Mouse (Mus musculus) limb, embryonic 13.5 days (tissue): ENCODE measurements at regions not wholly inside any gene's neighbourhood (a gene's known extent, or its start where the extent isn't known, plus 50 kb on each side); places are given as distances from the start of the nearest gene placed in this dataset.

Source experiments
- ATAC-seq: fragments of 200-750 bp; cut with Nextera tagmentation; 2 replicates; pipeline ENCODE4 v1.8.0; 2017; ENCODE audit warnings: low read depth, moderate number of reproducible peaks, moderate TSS enrichment; ENCODE audit not compliant: low FRiP score
- H3K27ac ChIP-seq: fragments of 300-500 bp; sonication (generic); 2 replicates; pipeline ENCODE4 v1.5.1; 2015; ENCODE audit warnings: inconsistent platforms, mild to moderate bottlenecking, moderate library complexity
- H3K27me3 ChIP-seq: fragments of 300-500 bp; sonication (generic); 2 replicates; pipeline ENCODE4 v1.6.1; 2015; ENCODE audit warnings: mild to moderate bottlenecking, inconsistent platforms
- H3K36me3 ChIP-seq: fragments of 300-500 bp; sonication (generic); 2 replicates; pipeline ENCODE4 v1.6.1; 2015; ENCODE audit warnings: inconsistent platforms, mild to moderate bottlenecking, moderate library complexity
- H3K4me1 ChIP-seq: fragments of 300-500 bp; sonication (generic); 2 replicates; pipeline ENCODE4 v1.6.1; 2015; ENCODE audit warnings: inconsistent platforms
- H3K4me2 ChIP-seq: fragments of 300-500 bp; sonication (generic); replicated peaks from 2 replicates; pipeline ENCODE4 v1.6.1; 2015; ENCODE audit warnings: inconsistent platforms, mild to moderate bottlenecking, moderate library complexity
- H3K4me3 ChIP-seq: fragments of 300-500 bp; sonication (generic); 2 replicates; pipeline ENCODE4 v1.5.1; 2015; ENCODE audit warnings: moderate library complexity, mild to moderate bottlenecking, inconsistent platforms
- H3K9ac ChIP-seq: fragments of 300-500 bp; sonication (generic); 2 replicates; pipeline ENCODE4 v1.6.1; 2015; ENCODE audit warnings: mild to moderate bottlenecking, inconsistent platforms
- H3K9me3 ChIP-seq: fragments of 300-500 bp; sonication (generic); 2 replicates; pipeline ENCODE4 v1.6.1; 2016; ENCODE audit warnings: inconsistent platforms
- WGBS: fragments of 180-500 bp; shearing (Covaris S2); methylation state at CpG from one replicate; pipeline ENCODE4 v1.1.7; 2015; 5-methylcytosine and 5-hydroxymethylcytosine counted together

DNA sequence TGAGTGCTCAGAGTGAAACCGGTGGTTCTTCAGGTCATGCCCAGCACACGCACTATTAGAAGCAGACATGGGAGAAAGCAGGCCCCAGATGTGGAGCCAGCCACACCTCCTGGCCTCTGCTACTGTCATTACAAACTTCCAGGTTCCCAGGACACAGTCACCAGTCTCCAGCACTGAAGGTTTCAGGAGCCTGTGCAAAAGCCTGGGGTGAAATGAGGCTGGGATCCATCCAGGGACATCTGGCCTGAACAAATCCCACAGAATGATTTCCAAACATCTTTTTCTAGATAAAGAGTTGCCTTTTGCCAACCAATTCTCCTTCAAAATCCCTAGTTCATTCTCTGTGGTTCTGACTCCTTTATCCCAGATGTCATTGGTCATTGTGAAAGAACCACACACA lies 191.1 kb downstream of the Cxcl12 start:
- Histone ChIP-seq H3K9ac (no peak overlapping the region), H3K27me3 (no peaks in the 10 kb centered on the region), H3K4me3 (no peak overlapping the region), H3K27ac (no peak overlapping the region), H3K4me2 (no peak overlapping the region), H3K36me3 (no peaks in the 10 kb centered on the region), H3K4me1 (no peaks in the 10 kb centered on the region), H3K9me3 (no peaks in the 10 kb centered on the region)
- ATAC-seq = no peak
- 66% methylated on average over 2 of the region's 2 CpGs for WGBS

- no peak for ATAC-seq
- H3K4me3 ChIP-seq = no peak overlapping the region
- H3K27me3 ChIP-seq = peaks cover 4% of the 10 kb centered on the region; the same call in 1 of the 2 replicates
- H3K36me3 ChIP-seq = no peaks in the 10 kb centered on the region
- no peak overlapping the region for H3K9ac ChIP-seq
- no peak overlapping the region for H3K27ac ChIP-seq
- no peak overlapping the region for H3K4me2 ChIP-seq
- WGBS = 80% methylated on average over 6 of the region's 6 CpGs
- 0 out of 2 replicates have a peak, but pooled peaks cover 3% of the 10 kb centered on the region for H3K4me1 ChIP-seq
- no peaks in the 10 kb centered on the region for H3K9me3 ChIP-seq
Observed at GRCm38 (mm10) chr6:117366563-117366962, 198.2 kb downstream of the Cxcl12 start.

DNA sequence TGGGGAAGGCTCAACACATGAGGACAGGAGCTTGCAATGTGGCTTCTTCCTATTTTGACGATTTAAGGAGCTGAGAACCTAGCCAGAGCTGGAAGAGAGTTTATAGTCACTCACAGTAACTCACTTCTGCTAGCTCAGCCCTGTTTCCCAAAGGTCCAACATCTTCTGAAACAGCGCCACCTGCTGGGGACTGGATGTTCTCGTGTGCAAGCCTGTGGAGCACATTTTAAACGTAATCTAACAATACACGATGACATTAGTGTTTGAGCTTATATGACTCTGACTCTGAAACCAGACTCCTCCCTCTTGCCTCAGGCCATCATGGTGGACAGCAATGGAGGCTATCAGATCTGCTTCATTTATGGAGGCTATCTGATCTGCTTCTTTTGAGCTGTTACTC lies 207.7 kb downstream of the Cxcl12 start:
- no peak for ATAC-seq
- Histone ChIP-seq H3K36me3 (no peaks in the 10 kb centered on the region), H3K4me1 (0 out of 2 replicates have a peak, but pooled peaks cover 3% of the 10 kb centered on the region), H3K9me3 (peaks cover 7% of the 10 kb centered on the region; the same call in 1 of the 2 replicates), H3K27ac (no peak overlapping the region), H3K4me3 (no peak overlapping the region), H3K9ac (no peak overlapping the region), H3K4me2 (no peak overlapping the region), H3K27me3 (no peaks in the 10 kb centered on the region)
- WGBS = 96% methylated on average over 5 of the region's 5 CpGs

DNA sequence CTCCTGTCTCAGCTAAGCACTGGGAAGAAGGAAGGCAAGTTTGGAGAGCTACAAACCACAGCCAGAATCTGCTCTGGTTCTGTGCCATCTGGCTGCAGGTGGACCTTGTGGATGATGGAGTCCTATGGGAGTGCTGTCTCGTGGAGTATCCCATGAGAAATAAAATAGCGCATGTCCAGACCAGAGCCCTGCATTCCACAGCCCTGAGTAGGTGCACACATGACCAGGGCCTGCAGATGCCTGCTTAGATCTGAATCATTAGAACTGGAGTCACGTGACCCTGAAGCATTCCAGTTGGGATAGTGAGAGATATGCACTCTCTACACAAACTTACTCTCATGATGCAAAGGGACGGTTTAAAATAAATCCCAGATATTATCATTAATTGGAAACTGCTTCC lies 211.6 kb downstream of the Cxcl12 start:
- 72% methylated on average over 4 of the region's 4 CpGs for WGBS
- no peak overlapping the region for H3K4me2 ChIP-seq
- H3K9me3 ChIP-seq = peaks cover 7% of the 10 kb centered on the region; the same call in 1 of the 2 replicates
- no peak for ATAC-seq
- 0 out of 2 replicates have a peak, but pooled peaks cover 3% of the 10 kb centered on the region for H3K4me1 ChIP-seq
- H3K9ac ChIP-seq = no peak overlapping the region
- H3K27ac ChIP-seq = no peak overlapping the region
- no peaks in the 10 kb centered on the region for H3K36me3 ChIP-seq
- H3K4me3 ChIP-seq = no peak overlapping the region
- no peaks in the 10 kb centered on the region for H3K27me3 ChIP-seq

- no peaks in the 10 kb centered on the region for H3K36me3 ChIP-seq
- 68% methylated on average over 7 of the region's 7 CpGs for WGBS
- no peaks in the 10 kb centered on the region for H3K27me3 ChIP-seq
- H3K4me3 ChIP-seq = no peak overlapping the region
- no peaks in the 10 kb centered on the region for H3K4me1 ChIP-seq
- no peak overlapping the region for H3K4me2 ChIP-seq
- no peak overlapping the region for H3K27ac ChIP-seq
- no peak for ATAC-seq
- no peak overlapping the region for H3K9ac ChIP-seq
- H3K9me3 ChIP-seq = no peaks in the 10 kb centered on the region
Observed at GRCm38 (mm10) chr6:117390233-117390848, 222.0 kb downstream of the Cxcl12 start.

DNA sequence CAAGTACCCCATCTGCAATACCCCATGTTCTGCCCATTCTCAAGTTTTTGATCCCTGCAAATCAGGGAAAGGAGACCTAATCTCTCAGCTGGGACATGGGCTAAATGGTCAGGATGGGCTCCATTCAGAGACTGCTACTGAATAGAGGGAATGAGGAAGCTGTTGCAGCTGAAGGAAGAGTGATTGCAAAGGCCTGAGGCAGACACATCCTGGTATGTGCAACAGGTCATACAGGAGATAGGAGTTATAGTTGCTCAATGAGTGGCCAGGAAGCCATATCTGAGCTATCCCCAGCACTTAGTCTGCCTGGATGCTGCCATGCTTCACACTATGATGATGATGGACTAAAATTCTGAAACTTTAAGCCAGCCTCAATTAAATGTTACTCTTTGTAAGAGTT lies 225.1 kb downstream of the Cxcl12 start:
- no peak overlapping the region for H3K4me2 ChIP-seq
- no peaks in the 10 kb centered on the region for H3K4me1 ChIP-seq
- ATAC-seq = no peak
- H3K4me3 ChIP-seq = no peak overlapping the region
- no peaks in the 10 kb centered on the region for H3K36me3 ChIP-seq
- H3K27ac ChIP-seq = no peak overlapping the region
- no peaks in the 10 kb centered on the region for H3K9me3 ChIP-seq
- H3K9ac ChIP-seq = no peak overlapping the region
- H3K27me3 ChIP-seq = no peaks in the 10 kb centered on the region

DNA sequence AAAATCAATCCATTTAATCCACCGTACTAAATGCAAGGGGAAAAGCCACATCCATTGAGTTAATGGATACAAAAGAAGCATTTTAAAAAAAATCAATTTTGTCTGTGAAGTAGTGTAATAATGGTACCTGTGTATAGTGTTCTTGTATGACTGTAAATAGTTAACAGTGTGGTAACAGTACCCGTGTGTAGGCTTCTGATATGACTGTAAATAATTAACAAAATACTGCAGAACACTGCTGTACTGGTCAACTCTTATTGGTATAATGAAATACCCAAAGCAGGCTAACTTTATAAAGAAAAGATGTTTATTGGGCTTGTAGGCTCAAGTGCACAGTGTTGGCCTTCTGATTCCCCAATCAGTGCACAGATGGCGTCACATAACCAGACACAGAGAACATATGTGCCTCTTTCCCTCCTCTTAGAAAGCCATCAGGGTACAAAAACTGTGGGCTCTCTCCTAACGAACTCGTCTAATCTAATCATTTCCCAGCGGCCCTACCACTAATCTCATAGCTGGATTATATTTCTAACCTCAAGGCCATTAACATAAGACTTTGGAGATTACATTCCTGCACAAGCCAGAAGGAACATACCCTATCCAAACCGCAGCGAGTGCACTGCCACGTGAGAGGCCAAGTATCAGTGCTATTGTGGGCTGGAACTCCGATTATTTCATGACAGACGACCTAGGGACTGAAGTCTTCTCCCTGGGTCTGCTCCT lies 237.4 kb downstream of the Cxcl12 start:
- H3K4me2 ChIP-seq = no peak overlapping the region
- no peaks in the 10 kb centered on the region for H3K9me3 ChIP-seq
- H3K4me1 ChIP-seq = peaks cover 36% of the 10 kb centered on the region
- H3K9ac ChIP-seq = no peak overlapping the region
- no peak for ATAC-seq
- no peaks in the 10 kb centered on the region for H3K36me3 ChIP-seq
- no peak overlapping the region for H3K27ac ChIP-seq
- no peak overlapping the region for H3K4me3 ChIP-seq
- 39% methylated on average over 11 of the region's 11 CpGs for WGBS
- H3K27me3 ChIP-seq = peaks cover 49% of the 10 kb centered on the region

DNA sequence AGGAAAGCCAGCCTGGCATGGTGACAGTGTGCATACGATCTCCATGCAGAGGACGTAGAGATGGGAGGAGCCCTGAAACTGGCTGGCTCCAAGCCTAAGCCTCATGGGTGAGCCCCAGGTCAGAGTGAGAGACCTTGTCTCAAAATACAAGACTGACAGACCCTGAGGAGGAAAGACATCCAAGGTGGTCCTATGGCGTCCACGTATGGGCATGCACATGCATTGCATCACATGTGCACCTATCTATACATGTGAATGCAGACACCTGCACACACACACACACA lies 237.9 kb downstream of the Cxcl12 start:
- H3K4me2 ChIP-seq = peak overlapping the region; percentile 47
- H3K36me3 ChIP-seq = no peaks in the 10 kb centered on the region
- no peaks in the 10 kb centered on the region for H3K9me3 ChIP-seq
- no peak overlapping the region for H3K9ac ChIP-seq
- no peak overlapping the region for H3K4me3 ChIP-seq
- ATAC-seq = no peak
- peaks cover 36% of the 10 kb centered on the region for H3K4me1 ChIP-seq
- no peak overlapping the region for H3K27ac ChIP-seq
- WGBS = 71% methylated on average over 4 of the region's 4 CpGs
- peaks cover 53% of the 10 kb centered on the region for H3K27me3 ChIP-seq

DNA sequence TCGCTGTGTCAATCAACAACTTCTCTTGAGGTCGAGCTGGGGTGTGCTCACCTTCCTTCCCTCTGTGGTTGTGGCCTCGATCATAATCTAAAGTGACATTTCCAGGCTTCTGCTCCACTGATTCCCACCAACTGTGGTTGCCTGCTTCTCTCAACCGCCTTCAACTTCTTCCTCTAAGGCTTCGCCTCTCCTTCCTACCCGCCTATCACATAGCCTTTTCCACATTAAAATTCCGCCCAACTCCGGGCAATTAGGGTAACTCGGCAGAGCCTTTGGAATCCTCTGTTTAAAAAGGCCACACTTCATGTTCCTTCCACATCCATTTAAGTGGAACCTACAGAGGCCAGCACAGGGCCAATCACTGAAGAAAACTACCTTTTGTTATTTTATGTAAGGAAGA lies 238.4 kb downstream of the Cxcl12 start:
- peaks cover 52% of the 10 kb centered on the region for H3K27me3 ChIP-seq
- H3K9me3 ChIP-seq = no peaks in the 10 kb centered on the region
- 18% methylated on average over 9 of the region's 9 CpGs for WGBS
- H3K36me3 ChIP-seq = no peaks in the 10 kb centered on the region
- H3K4me2 ChIP-seq = peak overlapping the region; percentile 47
- H3K4me1 ChIP-seq = peaks cover 36% of the 10 kb centered on the region
- no peak overlapping the region for H3K27ac ChIP-seq
- no peak overlapping the region for H3K4me3 ChIP-seq
- peak; percentile 26; the same call in 1 of the 2 replicates for ATAC-seq
- H3K9ac ChIP-seq = no peak overlapping the region

DNA sequence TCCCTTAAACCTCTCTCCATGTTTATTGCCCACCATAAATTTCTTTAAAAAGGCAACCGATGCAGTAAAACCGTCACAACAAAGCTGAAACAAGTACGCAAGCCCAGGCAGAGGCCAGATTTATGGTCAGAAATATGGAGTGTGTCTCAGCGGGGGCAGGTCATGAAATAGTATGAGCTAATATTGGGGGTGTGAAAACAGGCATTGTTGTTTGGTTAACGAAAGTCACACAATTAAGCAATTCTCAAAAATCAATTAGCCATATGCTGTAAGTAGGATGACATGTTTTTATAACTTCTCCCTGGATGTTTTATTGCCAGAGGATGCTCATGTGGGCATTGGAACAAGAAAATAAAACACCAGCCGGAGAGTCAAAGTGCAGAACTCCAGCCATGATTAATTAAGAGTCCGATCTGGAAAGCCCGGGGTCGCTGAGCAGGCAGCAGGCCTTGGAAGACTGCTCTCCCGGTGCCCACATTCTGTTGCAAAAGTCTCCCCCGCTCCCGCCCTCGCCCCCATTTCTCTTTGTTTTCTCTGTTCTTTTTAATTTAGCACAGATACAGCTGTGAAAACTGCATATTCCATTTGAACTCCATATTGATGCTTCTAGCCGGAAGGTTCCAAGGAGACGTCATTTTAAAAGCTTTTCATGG lies 239.0 kb downstream of the Cxcl12 start:
- no peaks in the 10 kb centered on the region for H3K9me3 ChIP-seq
- H3K4me3 ChIP-seq = no peak overlapping the region
- WGBS = 10% methylated on average over 15 of the region's 15 CpGs
- H3K36me3 ChIP-seq = no peaks in the 10 kb centered on the region
- peak overlapping the region; percentile 47 for H3K4me2 ChIP-seq
- no peak overlapping the region for H3K9ac ChIP-seq
- ATAC-seq = peak; percentile 39; the same call in 1 of the 2 replicates
- peaks cover 51% of the 10 kb centered on the region for H3K27me3 ChIP-seq
- peaks cover 36% of the 10 kb centered on the region for H3K4me1 ChIP-seq
- H3K27ac ChIP-seq = peak overlapping the region; percentile 11; the same call in 1 of the 2 replicates

GRCm38 (mm10) chr6:117407953-117408352 lies 239.6 kb downstream of the Cxcl12 start:
- no peaks in the 10 kb centered on the region for H3K36me3 ChIP-seq
- peak overlapping the region; percentile 11; the same call in 1 of the 2 replicates for H3K27ac ChIP-seq
- no peak overlapping the region for H3K4me3 ChIP-seq
- no peak overlapping the region for H3K9ac ChIP-seq
- no peaks in the 10 kb centered on the region for H3K9me3 ChIP-seq
- peak; percentile 53; the same call in 1 of the 2 replicates for ATAC-seq
- H3K27me3 ChIP-seq = peaks cover 49% of the 10 kb centered on the region
- 21% methylated on average over 5 of the region's 5 CpGs for WGBS
- H3K4me1 ChIP-seq = peaks cover 36% of the 10 kb centered on the region
- peak overlapping the region; percentile 47 for H3K4me2 ChIP-seq

- no peak overlapping the region for H3K4me2 ChIP-seq
- peaks cover 51% of the 10 kb centered on the region for H3K27me3 ChIP-seq
- 70% methylated on average over 11 of the region's 11 CpGs for WGBS
- no peak overlapping the region for H3K4me3 ChIP-seq
- ATAC-seq = no peak
- no peak overlapping the region for H3K27ac ChIP-seq
- H3K36me3 ChIP-seq = no peaks in the 10 kb centered on the region
- H3K4me1 ChIP-seq = peaks cover 36% of the 10 kb centered on the region
- H3K9ac ChIP-seq = no peak overlapping the region
- no peaks in the 10 kb centered on the region for H3K9me3 ChIP-seq
Observed at GRCm38 (mm10) chr6:117408971-117409783, 240.8 kb downstream of the Cxcl12 start.
